Mouse (Mus musculus) neural tube, embryonic 14.5 days (tissue): Measurements from ENCODE around the gene Arhgap19. TPM values are rescaled to one million over a fixed set of nuclear protein-coding genes. Genes with fewer than 3 reads are reported as not detected.

Source experiments
- ATAC-seq: fragments of 200-750 bp; cut with Nextera tagmentation; 2 replicates; pipeline ENCODE4 v1.8.0; 2017; ENCODE audit warnings: low read depth, mild to moderate bottlenecking, moderate TSS enrichment, moderate library complexity
- H3K27ac ChIP-seq: fragments of 300-500 bp; sonication (generic); 2 replicates; pipeline ENCODE4 v1.5.1; 2014; ENCODE audit warnings: low read depth, mild to moderate bottlenecking, control low read depth, low read length, moderate library complexity, mixed read lengths
- H3K27me3 ChIP-seq: fragments of 300-500 bp; sonication (generic); 2 replicates; pipeline ENCODE4 v1.6.1; 2014; ENCODE audit warnings: low read length; ENCODE audit not compliant: control insufficient read depth, insufficient read depth
- H3K36me3 ChIP-seq: fragments of 300-500 bp; sonication (generic); 2 replicates; pipeline ENCODE4 v1.6.1; 2014; ENCODE audit warnings: low read length, mixed read lengths; ENCODE audit not compliant: control insufficient read depth, insufficient read depth
- H3K4me1 ChIP-seq: fragments of 300-500 bp; sonication (generic); 2 replicates; pipeline ENCODE4 v1.6.1; 2014; ENCODE audit warnings: low read length; ENCODE audit not compliant: control insufficient read depth, insufficient read depth
- H3K4me2 ChIP-seq: fragments of 300-500 bp; sonication (generic); 2 replicates; pipeline ENCODE4 v1.6.1; 2014; ENCODE audit warnings: mild to moderate bottlenecking, low read depth, low read length, control low read depth
- H3K4me3 ChIP-seq: fragments of 300-500 bp; sonication (generic); 2 replicates; pipeline ENCODE4 v1.5.1; 2014; ENCODE audit warnings: low read depth, low read length, control low read depth, mixed read lengths
- H3K9ac ChIP-seq: fragments of 300-500 bp; sonication (generic); replicated peaks from 2 replicates; pipeline ENCODE4 v1.6.1; 2014; ENCODE audit warnings: low read depth, mild to moderate bottlenecking, control low read depth, low read length, mixed read lengths
- H3K9me3 ChIP-seq: fragments of 300-500 bp; sonication (generic); 2 replicates; pipeline ENCODE4 v1.6.1; 2016; ENCODE audit warnings: low read length; ENCODE audit not compliant: control insufficient read depth
- whole genome bisulfite sequencing: fragments of 180-500 bp; shearing (Covaris S2); extraction: QIAGEN DNeasy Blood & Tissue Kit; methylation state at CpG from one replicate; pipeline ENCODE4 v1.1.7; 2014; 5-methylcytosine and 5-hydroxymethylcytosine counted together
- polyA plus RNA-seq: library from polyadenylated mRNA; unstranded; fragments of >200 nt; fragmentation: Nextera tagmentation; extraction: Ambion mirVana; gene quantifications from 2 replicates; pipeline ENCODE4 v1.2.1, GENCODE M21; 2014

The Arhgap19 gene
- polyA plus RNA-seq, 1 experiment from 2014 or later = 3.6 TPM

DNA sequence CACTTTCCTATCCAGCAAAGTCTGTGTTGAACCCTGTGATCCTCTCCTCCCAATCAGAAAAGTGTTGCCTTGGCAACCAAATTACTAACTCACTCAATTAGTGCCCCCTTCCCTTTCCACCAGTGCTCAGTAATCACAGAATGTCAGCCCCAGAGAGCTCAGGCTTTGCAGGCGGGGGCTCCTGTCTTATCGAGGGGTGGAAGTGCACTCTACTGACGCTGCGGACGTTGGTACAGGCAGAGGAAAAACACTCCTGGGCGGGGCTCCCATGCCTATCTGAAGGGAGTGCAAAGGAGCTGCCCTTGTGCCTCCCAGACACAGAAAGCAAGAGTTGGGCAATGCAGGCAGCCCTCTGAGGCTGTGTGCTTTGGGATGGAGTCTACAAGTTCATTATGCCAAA, 34.0 kb upstream of the Arhgap19 start:
- H3K27me3 ChIP-seq = no peaks in the 10 kb centered on the region
- no peak overlapping the region for H3K27ac ChIP-seq
- peak overlapping the region; percentile 7; the same call in 1 of the 2 replicates for H3K9ac ChIP-seq
- H3K4me3 ChIP-seq = no peak overlapping the region
- no peaks in the 10 kb centered on the region for H3K9me3 ChIP-seq
- H3K36me3 ChIP-seq = no peaks in the 10 kb centered on the region
- peak; percentile 26; the same call in 1 of the 2 replicates for ATAC-seq
- peaks cover 28% of the 10 kb centered on the region for H3K4me1 ChIP-seq
- under 1% methylated on average over 6 of the region's 6 CpGs for WGBS
- peak overlapping the region; percentile 34 for H3K4me2 ChIP-seq

DNA sequence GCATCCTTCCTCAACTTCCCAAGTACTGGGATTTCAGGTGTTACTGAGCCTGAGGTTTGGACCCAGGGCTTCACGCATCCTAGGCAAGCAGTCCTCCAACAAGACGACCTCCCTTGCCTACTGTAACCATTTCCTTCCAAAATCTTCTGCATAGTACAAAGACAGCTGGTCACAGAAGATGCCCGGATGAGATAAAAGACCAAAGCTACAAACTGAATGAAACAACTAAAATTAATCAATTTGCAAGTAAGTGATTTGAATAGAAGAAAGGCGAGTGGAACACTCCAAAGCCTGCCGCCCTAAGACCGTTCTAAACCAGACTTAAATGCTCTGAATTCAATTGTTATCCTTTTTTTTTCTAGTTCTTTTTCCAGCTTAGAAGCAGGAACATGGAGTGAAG, 33.6 kb upstream of the Arhgap19 start:
- Histone ChIP-seq H3K9me3 (no peaks in the 10 kb centered on the region), H3K4me2 (no peak overlapping the region), H3K27ac (no peak overlapping the region), H3K27me3 (no peaks in the 10 kb centered on the region), H3K4me3 (no peak overlapping the region), H3K36me3 (no peaks in the 10 kb centered on the region), H3K4me1 (peaks cover 28% of the 10 kb centered on the region), H3K9ac (no peak overlapping the region; the same call in 1 of the 2 replicates)
- no peak for ATAC-seq
- 56% methylated on average over 6 of the region's 6 CpGs for WGBS

DNA sequence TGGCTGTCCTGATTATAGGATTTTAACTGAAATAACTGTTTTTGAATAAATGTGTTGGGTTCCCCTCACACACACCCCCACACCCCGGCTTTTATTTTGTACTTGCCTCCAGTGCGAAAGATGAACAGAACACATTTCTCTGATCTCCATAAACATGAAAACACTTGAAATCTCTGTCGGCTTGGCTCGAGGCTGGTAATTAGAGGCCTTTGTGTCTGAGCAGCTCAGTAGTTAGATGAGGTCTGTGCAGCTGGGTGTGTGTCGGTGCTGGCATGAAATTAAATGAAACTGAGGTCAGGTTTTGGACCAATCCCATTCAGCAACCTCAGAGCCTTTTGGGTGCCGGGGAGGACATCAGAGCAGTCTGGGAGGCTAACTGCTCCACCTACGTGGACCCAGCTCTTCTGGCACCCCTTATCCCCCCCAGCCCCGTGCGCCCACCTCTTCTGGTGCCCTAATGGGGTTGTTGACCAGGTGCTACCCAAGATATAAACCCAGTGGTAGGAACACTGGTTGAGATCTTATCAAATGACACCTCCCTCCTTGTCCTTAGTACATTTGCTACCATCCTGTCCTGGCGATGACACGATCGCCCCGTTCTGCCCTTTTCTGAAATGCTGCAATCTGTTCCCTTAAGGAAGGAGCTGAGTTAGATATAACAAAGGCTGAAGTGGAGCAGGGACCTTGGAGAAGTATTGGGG, 30.8 kb upstream of the Arhgap19 start:
- Histone ChIP-seq H3K9me3 (no peaks in the 10 kb centered on the region), H3K4me2 (peak overlapping the region; percentile 94), H3K4me3 (peak overlapping the region; percentile 68), H3K36me3 (no peaks in the 10 kb centered on the region), H3K4me1 (peaks cover 28% of the 10 kb centered on the region), H3K27me3 (no peaks in the 10 kb centered on the region), H3K9ac (peak overlapping the region; percentile 34; the same call in 1 of the 2 replicates), H3K27ac (no peak overlapping the region; the same call in 1 of the 2 replicates)
- WGBS = 64% methylated on average over 13 of the region's 13 CpGs
- ATAC-seq = no peak

DNA sequence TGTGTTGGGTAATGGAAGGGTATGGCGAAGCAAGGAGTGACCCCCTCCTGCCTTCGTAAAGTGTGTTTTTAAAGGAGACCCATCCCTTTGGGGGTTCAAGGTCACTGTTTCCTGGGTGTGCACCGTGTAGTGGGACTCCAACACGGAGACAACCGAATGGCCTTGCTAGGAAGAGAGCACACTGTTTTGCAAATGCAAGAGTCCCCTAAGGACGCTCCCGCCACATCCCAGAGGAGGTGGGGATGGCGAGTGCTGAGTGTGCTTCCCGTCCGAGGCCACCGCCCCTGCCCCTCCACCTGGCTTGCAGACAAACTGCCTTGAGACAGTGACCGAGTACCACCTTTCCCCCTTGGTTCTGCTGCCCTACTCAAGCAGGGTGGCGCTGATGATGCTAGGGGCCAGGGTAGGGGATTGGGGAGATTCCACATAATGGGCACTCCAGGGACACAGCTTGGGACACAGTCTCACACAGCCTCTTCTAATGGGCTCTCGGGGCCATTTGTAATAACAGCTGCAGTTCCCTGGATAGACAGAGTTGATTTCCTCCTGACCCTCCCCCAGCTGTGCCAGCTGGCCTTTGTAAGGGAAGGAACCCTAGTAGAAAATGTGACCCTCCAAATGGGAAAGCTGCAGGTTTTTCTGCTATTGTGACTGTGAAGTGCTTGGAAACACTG, 30.0 kb upstream of the Arhgap19 start:
- Histone ChIP-seq H3K36me3 (no peaks in the 10 kb centered on the region), H3K4me2 (peak overlapping the region; percentile 94), H3K27ac (peak overlapping the region; percentile 58; the same call in 1 of the 2 replicates), H3K4me1 (peaks cover 28% of the 10 kb centered on the region), H3K27me3 (no peaks in the 10 kb centered on the region), H3K4me3 (peak overlapping the region; percentile 68), H3K9me3 (no peaks in the 10 kb centered on the region), H3K9ac (peak overlapping the region; percentile 82)
- 4% methylated on average over 14 of the region's 14 CpGs for WGBS
- ATAC-seq = no peak

DNA sequence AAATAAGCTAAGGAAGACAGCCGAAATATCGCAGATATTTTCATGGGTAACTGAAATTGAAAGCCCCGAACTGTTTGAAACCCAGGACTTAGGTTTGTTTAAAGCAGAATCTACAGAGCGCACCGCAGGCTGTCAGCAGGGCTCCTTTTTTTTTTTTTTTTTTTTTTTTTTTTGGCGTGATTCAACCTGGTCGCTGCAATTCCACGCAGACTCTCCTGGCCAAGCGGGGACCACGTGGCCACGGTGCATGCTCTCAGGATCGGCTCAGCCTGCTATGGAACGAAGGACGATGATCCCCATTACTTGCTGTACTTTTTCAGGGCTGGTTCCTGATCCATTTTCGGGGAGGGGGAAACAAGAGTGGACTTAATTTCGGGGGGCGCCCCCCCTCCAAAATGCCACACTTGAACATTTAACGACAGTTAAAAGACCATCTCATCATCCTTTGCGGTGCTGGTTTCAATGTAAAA, 29.3 kb upstream of the Arhgap19 start:
- peak overlapping the region; percentile 68 for H3K4me3 ChIP-seq
- H3K9ac ChIP-seq = peak overlapping the region; percentile 82
- no peak for ATAC-seq
- H3K4me1 ChIP-seq = peaks cover 27% of the 10 kb centered on the region
- no peaks in the 10 kb centered on the region for H3K9me3 ChIP-seq
- under 1% methylated on average over 19 of the region's 19 CpGs for WGBS
- no peaks in the 10 kb centered on the region for H3K36me3 ChIP-seq
- no peaks in the 10 kb centered on the region for H3K27me3 ChIP-seq
- peak overlapping the region; percentile 94 for H3K4me2 ChIP-seq
- H3K27ac ChIP-seq = peak overlapping the region; percentile 91

DNA sequence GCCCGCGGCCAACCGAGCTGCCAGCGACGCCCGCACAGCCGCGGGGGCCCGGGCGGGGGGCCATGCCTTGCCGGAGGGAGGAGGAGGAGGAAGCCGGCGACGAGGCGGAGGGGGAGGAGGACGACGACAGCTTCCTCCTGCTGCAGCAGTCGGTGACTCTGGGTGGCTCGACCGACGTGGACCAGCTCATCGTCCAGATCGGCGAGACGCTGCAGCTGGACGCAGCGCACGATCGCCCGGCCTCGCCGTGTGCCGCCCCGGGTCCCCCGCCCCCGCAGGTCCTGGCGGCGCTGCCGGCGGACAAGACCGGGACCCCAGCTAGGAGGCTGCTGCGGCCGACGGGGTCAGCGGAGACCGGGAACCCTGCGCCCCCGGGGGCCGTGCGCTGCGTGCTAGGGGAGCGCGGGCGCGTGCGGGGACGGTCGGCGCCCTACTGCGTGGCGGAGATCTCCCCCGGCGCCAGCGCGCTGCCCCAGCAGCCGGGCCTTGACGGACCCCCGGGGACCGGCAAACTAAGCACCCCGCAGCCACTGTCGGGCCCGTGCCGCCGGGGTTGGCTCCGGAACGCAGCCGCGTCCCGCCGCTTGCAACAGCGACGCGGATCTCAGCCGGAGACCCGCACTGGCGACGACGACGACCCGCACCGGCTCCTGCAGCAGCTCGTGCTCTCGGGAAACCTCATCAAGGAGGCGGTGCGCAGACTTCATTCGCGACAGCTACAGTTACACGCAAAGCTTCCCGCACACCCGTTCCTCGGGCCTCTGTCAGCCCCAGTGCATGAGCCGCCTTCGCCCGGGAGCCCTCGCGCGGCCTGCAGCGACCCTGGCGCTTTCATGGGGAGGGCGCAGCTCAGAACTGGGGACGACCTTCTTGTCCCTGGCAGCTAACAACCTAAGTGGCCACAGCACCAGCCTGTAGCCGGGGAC, 28.5 kb upstream of the Arhgap19 start:
- Histone ChIP-seq H3K27me3 (no peaks in the 10 kb centered on the region), H3K36me3 (no peaks in the 10 kb centered on the region), H3K27ac (peak overlapping the region; percentile 91), H3K4me3 (peak overlapping the region; percentile 68), H3K9me3 (no peaks in the 10 kb centered on the region), H3K9ac (peak overlapping the region; percentile 82), H3K4me2 (peak overlapping the region; percentile 94), H3K4me1 (peaks cover 23% of the 10 kb centered on the region)
- ATAC-seq = peak; percentile 50
- under 1% methylated on average over 95 of the region's 112 CpGs for WGBS

DNA sequence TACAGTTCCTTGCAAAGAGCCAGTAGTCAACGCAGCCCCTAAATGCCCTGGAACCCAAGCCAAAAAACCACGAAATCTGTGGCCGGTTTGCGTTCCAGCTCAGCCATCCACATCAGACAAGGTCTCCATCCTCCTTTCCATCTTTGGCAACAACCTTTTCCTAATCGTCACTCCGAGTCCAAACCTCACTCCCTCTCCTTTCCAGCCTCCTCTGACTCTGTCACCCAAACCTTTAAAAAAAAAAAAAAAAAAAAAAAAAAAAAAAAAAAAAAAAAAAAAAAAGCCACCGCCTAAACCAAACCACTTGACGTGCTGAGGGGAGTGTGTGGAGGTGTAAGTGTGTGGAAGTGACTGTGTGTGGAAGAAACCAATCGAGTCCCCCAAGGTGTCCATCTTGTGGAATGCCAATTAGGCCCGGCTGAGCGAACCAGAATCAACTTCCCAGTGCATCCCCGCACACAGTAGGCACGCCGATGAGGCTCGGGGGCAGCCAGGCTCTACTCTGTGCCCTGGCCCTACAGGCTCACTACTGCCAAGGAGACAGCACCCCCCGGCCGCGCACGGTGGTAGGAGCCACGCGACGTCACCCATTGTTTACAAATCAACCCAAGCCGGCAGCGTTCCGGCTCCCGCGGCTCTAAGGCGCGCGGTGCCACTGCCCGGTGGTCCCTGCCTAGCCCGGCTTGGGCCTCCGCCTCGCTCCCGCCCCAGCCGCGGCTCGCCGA, 27.7 kb upstream of the Arhgap19 start, which contains the start of gene Frat1:
TSS of gene Frat1 (plus strand) at position 590 of the 725 bp plus-strand sequence.
- peak within 1 kb of the TSS; percentile 91 for H3K27ac ChIP-seq
- H3K4me1 ChIP-seq = peaks cover 23% of the 10 kb centered on the region
- no peaks in the 10 kb centered on the region for H3K9me3 ChIP-seq
- WGBS = under 1% methylated on average over 33 of the region's 39 CpGs
- H3K9ac ChIP-seq = peak within 1 kb of the TSS; percentile 82
- no peaks in the 10 kb centered on the region for H3K36me3 ChIP-seq
- peak within 1 kb of the TSS; percentile 94 for H3K4me2 ChIP-seq
- no peaks in the 10 kb centered on the region for H3K27me3 ChIP-seq
- ATAC-seq = peak; percentile 98
- peak within 1 kb of the TSS; percentile 68 for H3K4me3 ChIP-seq

DNA sequence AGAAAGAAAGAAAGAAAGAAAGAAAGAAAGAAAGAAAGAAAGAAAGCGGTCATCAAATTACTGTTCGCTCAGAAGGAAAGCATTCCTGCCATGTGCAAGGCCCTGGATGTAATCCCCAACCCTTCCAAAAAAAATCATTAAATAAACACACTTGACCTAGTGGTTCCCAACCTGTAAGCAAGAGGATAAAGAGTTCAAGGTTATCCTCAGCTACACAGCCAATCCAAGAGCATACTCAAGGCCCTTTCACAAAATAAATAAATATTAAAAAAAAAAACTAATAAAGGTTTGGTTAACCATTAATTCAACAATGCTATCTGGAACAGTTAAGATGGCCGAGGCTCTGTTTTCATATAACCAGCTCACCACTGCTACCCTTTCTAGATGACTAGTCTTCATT, 27.1 kb upstream of the Arhgap19 start:
- 70% methylated on average over 3 of the region's 3 CpGs for WGBS
- Histone ChIP-seq H3K9ac (0 out of 2 replicates have a peak overlapping the region, but pooled peaks have one; percentile 29), H3K27ac (peak overlapping the region; percentile 91), H3K4me3 (peak overlapping the region; percentile 68; the same call in 1 of the 2 replicates), H3K4me1 (peaks cover 23% of the 10 kb centered on the region), H3K4me2 (peak overlapping the region; percentile 94), H3K36me3 (no peaks in the 10 kb centered on the region), H3K27me3 (no peaks in the 10 kb centered on the region), H3K9me3 (no peaks in the 10 kb centered on the region)
- ATAC-seq = no peak
